Comparison of ENCODE assay signal across 8 mouse cellular contexts in genomic region chr19:5842785-5843730, GRCm38 (mm10). TPM values are rescaled to one million over a fixed set of nuclear protein-coding genes. Genes with fewer than 3 reads are reported as not detected.
DNase-seq lines count a peak whose midpoint lies in the region; ATAC-seq and TF ChIP-seq lines count a peak whose summit lies in the region.

No protein-coding gene starts in this region.

- H3K27ac ChIP-seq in gastrocnemius, adult 2 months, result peak overlapping the region; percentile 98
- H3K27ac ChIP-seq in heart, embryonic 12.5 days (ENCODE audit: poor library complexity, severe bottlenecking), result peak overlapping the region; percentile 100

- peak; percentile 81 for DNase-seq in gastrocnemius, adult 2 months
- no peak for DNase-seq in gastrocnemius, postnatal 4 days (ENCODE audit: low spot score in 2 of 2)
- DNase-seq in adrenal gland, postnatal 25 days, result peak; percentile 49
- peak; percentile 66 to 69 for DNase-seq in kidney, postnatal 36 days
- peak; percentile 46 to 58 for DNase-seq in natural killer cell, adult 2 months (ENCODE audit: low spot score in 2 of 2)
- no peak for DNase-seq in urinary bladder, postnatal 36 days (ENCODE audit: low spot score in 2 of 2)
- no peak for DNase-seq in cerebellum, postnatal 4 days (ENCODE audit: low spot score in 2 of 2)

- no peak for TF ChIP-seq CTCF in gastrocnemius, adult 2 months (IDR thresholded peaks at IDR 0.05)

- H3K27me3 ChIP-seq in heart, embryonic 12.5 days (replicated peaks), result no peaks in the 10 kb centered on the region

- no peaks in the 10 kb centered on the region for H3K36me3 ChIP-seq in heart, embryonic 12.5 days

- peak overlapping the region; percentile 77 for H3K4me2 ChIP-seq in heart, embryonic 12.5 days

- intact Hi-C loops in gastrocnemius, adult 2 months (cut with DNase I), result loop anchor here (1.0 kb wide), 1 partner anchor 38 kb away; no protein-coding TSS in a partner anchor

- no peak for ATAC-seq in heart, embryonic 12.5 days (ENCODE audit: insufficient number of reproducible peaks, low FRiP score)

- 79% methylated on average over 9 of the region's 9 CpGs for WGBS in heart, embryonic 12.5 days

- H3K9me3 ChIP-seq in heart, embryonic 12.5 days (replicated peaks), result no peaks in the 10 kb centered on the region

- peak overlapping the region; percentile 94 for H3K4me3 ChIP-seq in gastrocnemius, adult 2 months
- H3K4me3 ChIP-seq in heart, embryonic 12.5 days, result peak overlapping the region; percentile 40

- H3K4me1 ChIP-seq in heart, embryonic 12.5 days (replicated peaks), result peaks cover 69% of the 10 kb centered on the region

- peak overlapping the region; percentile 58 for H3K9ac ChIP-seq in heart, embryonic 12.5 days

RNA-seq across cellular contexts. Expression of gene Frmd8, which starts 32.0 kb away (rescaled TPM):
- 1 to 10 TPM; 3.4 to 4.0 TPM for total RNA-seq in gastrocnemius, adult 2 months (2021)
- total RNA-seq in gastrocnemius, postnatal 4 days (2021), result 10 to 100 TPM; 16.2 to 16.7 TPM
- 40.4 and 63.3 TPM in 2 replicates for total RNA-seq in adrenal gland, postnatal 25 days (2021)
- polyA plus RNA-seq in heart, embryonic 12.5 days (2016; fragmentation: Nextera tagmentation; extraction: Ambion mirVana), result 33.7 and 34.2 TPM in 2 replicates

RNA-seq across cellular contexts. Expression of gene Slc25a45, which starts 34.5 kb away (rescaled TPM):
- under 1 TPM; 0.79 to 0.84 TPM for total RNA-seq in gastrocnemius, adult 2 months (2021)
- 1 to 10 TPM; 3.7 to 3.8 TPM for total RNA-seq in gastrocnemius, postnatal 4 days (2021)
- total RNA-seq in adrenal gland, postnatal 25 days (2021), result 39.1 and 39.7 TPM in 2 replicates
- 3.5 and 3.9 TPM in 2 replicates for polyA plus RNA-seq in heart, embryonic 12.5 days (2016; fragmentation: Nextera tagmentation; extraction: Ambion mirVana)

RNA-seq across cellular contexts. Expression of gene Tigd3, which starts 50.9 kb away (rescaled TPM):
- under 1 TPM; 0.10 to 0.20 TPM for total RNA-seq in gastrocnemius, adult 2 months (2021)
- 1 to 10 TPM; 1.5 to 2.6 TPM for total RNA-seq in gastrocnemius, postnatal 4 days (2021)
- total RNA-seq in adrenal gland, postnatal 25 days (2021), result 1.3 and 2.0 TPM in 2 replicates
- 1.5 and 1.9 TPM in 2 replicates for polyA plus RNA-seq in heart, embryonic 12.5 days (2016; fragmentation: Nextera tagmentation; extraction: Ambion mirVana)

Comparison
In these comparisons a context has a peak if more than half of its experiments do, and no peak if none do; other contexts are left out.
1. DNase-seq: peak in gastrocnemius, adult 2 months (single experiment), adrenal gland, postnatal 25 days (single experiment), kidney, postnatal 36 days (2 of 2) and natural killer cell, adult 2 months (2 of 2); none in gastrocnemius, postnatal 4 days (0 of 2), urinary bladder, postnatal 36 days (0 of 2) and cerebellum, postnatal 4 days (0 of 2).